Mouse (Mus musculus): Measurements from ENCODE around the gene Polr3e.
A peak's percentile ranks its signal among the peaks of the same experiment; 100 is the strongest.

Polr3e gene

DNA sequence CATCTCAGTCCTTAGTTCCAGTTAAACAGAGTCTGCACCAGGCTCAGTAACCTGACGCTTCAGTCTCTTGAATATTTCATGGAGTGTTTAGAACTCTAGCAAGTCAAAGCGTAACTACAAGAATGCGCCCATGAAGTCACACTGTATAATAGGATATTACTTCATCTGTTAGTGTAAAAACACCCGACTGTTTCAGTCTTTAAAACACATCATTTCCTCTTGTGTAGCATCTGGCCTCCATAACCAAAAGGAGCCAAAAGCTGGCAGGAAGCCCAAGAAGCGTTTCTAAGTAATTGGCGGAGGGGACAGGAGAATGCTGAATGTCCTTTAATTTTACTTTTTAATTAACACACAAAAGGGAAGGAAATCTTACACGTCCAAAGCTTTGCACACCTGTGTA lies 59.5 kb downstream of the Polr3e start:
- no peak for DNase-seq (ENCODE audit: low spot score)

DNA sequence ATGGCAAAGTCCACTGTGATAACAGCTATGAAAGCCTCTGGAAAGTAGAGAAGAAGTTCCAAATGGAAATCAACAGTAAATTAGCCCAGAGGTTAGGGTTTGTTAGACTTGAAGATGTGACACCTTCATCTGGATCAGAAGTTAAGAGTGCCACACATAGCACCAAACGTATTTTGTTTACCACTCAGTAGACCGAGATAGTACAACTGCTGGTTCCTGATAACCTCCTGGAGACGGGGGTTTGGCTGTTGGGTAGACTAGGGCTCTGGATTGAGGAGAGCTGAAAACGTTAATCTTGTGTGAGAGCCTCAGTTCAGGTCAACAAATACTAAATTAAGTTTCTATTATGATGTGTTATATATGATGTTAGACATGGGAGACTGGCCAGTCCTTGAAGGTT lies 62.5 kb downstream of the Polr3e start:
- DNase-seq (ENCODE audit: low spot score) = no peak

DNA sequence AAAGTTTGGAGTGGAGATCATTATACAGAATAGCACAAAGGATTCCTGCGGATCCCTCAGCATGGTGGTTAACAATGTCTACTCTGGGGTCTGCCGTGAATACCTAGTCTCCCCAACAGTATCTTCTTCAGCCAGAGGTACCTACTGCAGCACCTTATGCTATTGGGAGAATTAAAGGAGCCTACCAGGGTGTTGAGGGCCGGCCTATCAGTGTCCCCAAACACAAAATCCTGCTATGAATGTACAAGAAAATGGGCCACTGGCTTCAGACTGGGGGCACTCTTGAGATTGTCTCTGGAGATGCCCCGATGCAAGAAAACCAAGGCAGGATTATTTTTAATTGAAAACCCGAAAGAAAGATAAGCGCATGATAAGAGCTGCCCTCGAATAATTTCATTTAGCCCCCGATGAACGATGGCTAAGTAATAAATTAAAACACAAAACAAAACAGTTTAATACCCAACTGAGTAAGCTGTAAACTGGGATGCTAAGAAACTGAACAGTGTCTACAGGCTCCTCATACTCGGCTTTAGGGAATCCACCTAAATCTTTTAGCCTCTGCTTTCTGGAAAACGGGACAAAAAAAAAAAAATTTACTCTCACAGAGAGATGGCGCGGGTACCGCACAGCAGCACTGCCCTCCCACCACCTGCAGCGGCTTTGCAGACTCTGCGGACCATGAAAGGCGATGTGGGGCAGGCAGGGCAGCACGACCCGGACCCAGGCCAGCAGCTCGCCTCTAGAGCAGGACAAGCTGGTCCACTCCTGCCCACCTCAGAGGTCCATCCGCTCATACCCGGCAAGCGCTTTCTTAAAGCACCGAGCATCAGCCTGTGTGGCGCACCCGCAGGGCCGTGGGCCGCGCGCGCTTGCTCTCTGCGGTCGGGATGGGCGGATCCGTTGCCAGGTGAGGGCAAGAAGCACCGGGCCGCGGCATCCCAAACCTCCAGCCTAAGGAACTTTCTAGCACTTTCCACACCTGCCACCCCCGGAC lies 63.7 kb downstream of the Polr3e start:
- DNase-seq (ENCODE audit: low spot score) = peak; percentile 72

DNA sequence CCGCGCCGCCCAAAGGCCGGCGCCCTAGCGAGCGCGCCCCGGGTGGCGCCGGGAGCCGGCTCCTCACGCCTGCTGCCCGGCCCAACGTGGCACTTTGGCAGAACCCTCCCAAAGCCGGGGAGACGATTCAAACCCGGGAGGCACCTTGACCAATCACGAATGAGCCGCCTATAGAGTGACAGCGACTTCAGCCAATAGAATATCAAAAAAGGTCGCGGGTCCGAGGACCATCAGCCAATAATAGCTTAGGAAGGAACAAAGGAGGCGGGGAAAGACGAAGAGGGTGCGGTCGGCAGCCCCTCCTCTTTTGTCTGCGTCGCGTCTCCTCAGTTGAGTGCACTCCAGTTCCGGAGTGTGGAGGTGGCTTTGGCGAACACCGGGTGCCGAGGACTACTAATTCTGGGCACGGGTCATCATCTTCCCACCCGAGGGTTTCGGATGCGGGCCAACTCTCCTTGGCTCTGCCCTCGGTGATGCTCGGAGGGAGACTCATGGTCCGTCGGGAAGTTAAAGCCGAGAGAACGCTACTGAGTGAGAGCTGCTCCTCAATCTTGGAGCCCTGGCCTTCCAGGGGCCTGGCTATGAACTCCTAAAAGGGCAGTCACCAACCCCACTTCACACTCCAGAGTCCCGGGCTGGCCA lies 64.8 kb downstream of the Polr3e start, which contains the start of the genes Cdr2 and Mfsd13b:
Gene Cdr2, minus strand, starts transcription at position 113 of the 642 bp plus-strand sequence.
Gene Mfsd13b, plus strand, starts transcription at position 310 of the 642 bp plus-strand sequence.
- DNase-seq (ENCODE audit: low spot score) = peak; percentile 97

DNA sequence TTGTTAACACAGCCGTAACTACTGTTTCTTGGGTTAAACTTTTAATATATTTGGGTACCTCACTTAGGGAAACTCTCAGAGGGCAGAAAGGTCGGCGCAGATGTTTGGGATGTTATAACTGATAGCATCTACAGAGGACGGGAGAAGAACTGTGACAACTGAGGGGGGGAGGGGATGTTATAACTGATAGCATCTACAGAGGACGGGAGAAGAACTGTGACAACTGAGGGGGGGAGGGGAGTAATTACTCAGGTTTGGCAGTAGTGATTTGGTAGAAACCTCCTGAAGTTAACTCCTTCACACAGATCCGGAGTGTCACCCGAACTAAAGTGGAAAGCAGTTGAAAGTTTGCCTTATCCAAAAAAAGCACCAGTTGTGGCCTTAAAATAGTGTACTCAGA lies 65.4 kb downstream of the Polr3e start:
- DNase-seq (ENCODE audit: low spot score) = no peak

DNA sequence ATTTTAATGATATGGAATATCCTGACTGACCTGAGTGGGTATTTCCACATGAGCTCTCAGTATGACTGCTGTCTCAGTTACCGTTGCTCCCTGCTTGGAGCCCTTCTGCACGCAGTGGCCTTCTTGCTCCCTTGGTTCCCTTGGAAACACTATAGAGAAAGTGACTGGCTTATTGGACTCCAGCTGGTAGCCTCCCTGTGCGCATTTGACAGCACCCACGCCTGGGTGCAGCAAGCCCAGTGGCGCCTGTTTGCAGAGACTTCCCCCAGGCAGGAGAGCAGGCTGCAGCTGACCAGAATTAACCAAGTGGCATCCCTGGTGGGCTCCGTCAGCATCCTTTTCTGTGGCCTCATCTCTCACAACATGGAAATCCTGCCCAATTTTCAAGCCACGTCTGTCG lies 73.6 kb downstream of the Polr3e start:
- no peak for DNase-seq (ENCODE audit: low spot score)

All from embryo, embryonic 10 days (tissue).